Mouse (Mus musculus) ES-E14 (cell line): ENCODE data around the gene Mre11a.

Experiments
- MAFK ChIP-seq: IDR thresholded peaks from 2 replicates; pipeline ENCODE4 v1.6.1; 2014; ENCODE audit warnings: mild to moderate bottlenecking, low read depth, low read length, inconsistent platforms; ENCODE audit not compliant: insufficient read depth
- ZNF384 ChIP-seq: IDR thresholded peaks from 2 replicates; pipeline ENCODE4 v1.6.1; 2012; ENCODE audit warnings: low read depth, low read length, inconsistent platforms

DNA sequence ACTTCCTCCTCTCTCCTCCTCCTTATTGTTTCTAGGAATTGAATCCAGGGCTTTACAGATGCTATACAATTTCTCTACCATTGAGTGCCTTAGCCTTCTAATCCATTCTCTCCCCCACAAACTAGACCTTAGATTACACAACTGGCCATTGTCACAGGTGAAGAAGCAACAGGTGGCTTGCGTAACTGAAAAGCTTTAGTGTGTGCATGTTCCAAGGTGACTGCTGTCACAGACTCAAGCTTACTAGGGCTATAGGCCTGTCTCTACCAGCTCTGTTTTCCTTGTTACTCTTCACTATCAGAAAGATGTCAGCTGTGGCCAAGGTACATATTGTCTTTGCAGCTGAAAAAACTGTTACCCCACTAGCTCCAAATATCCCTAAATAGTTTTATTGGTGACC lies 22.3 kb downstream of the Mre11a start:
- TF ChIP-seq ZNF384: no peak
- no peak for TF ChIP-seq MAFK
